Mouse (Mus musculus): ENCODE measurements around the gene Tuba1b.
"Not testable (repeated sequence)": the region's sequence is repeated elsewhere in the genome, so short reads cannot be mapped to it uniquely, and the experiment has no call there.

- TF ChIP-seq GATA1, TAL1 (IDR thresholded peaks at IDR 0.05; ENCODE audit: low read length): not testable (repeated sequence)
These were observed 17.0 kb upstream of the Tuba1b start for GRCm38 (mm10) chr15:98951122-98952062.

Data from erythroblast, embryonic 14.5 days (primary cell).